Mouse (Mus musculus): ENCODE results near the gene Apc2. TPM values are rescaled to one million over a fixed set of nuclear protein-coding genes. Genes with fewer than 3 reads are reported as not detected.
"Not testable (repeated sequence)": the region's sequence is repeated elsewhere in the genome, so short reads cannot be mapped to it uniquely, and the experiment has no call there.

The Apc2 gene
- polyA plus RNA-seq, 1 experiment from 2014 or later: 5.0 TPM

GRCm38 (mm10) chr10:80341491-80342304, 45.9 kb downstream of the Apc2 start:
- Histone ChIP-seq H3K9me3 (no peaks in the 10 kb centered on the region), H3K4me1 (peaks cover 44% of the 10 kb centered on the region), H3K4me2 (peak overlapping the region; percentile 58), H3K27me3 (replicated peaks) (peaks cover 54% of the 10 kb centered on the region), H3K27ac (no peak overlapping the region), H3K36me3 (no peaks in the 10 kb centered on the region), H3K9ac (no peak overlapping the region), H3K4me3 (replicated peaks) (peak overlapping the region; percentile 30)
- no peak for ATAC-seq (ENCODE audit: insufficient read depth, low FRiP score, low read depth)
- 5% methylated on average over 47 of the region's 47 CpGs for WGBS

GRCm38 (mm10) chr10:80342305-80342748, 46.5 kb downstream of the Apc2 start:
- Histone ChIP-seq H3K27ac (no peak overlapping the region; the same call in 1 of the 2 replicates), H3K4me3 (replicated peaks) (peak overlapping the region; percentile 30), H3K4me1 (peaks cover 47% of the 10 kb centered on the region), H3K27me3 (replicated peaks) (peaks cover 57% of the 10 kb centered on the region), H3K9me3 (no peaks in the 10 kb centered on the region), H3K9ac (no peak overlapping the region), H3K4me2 (peak overlapping the region; percentile 58), H3K36me3 (no peaks in the 10 kb centered on the region)
- peak; percentile 4; the same call in 1 of the 2 replicates for ATAC-seq (ENCODE audit: insufficient read depth, low FRiP score, low read depth)
- 3% methylated on average over 26 of the region's 26 CpGs for WGBS

GRCm38 (mm10) chr10:80342749-80343424, 47.1 kb downstream of the Apc2 start:
- Histone ChIP-seq H3K4me2 (peak overlapping the region; percentile 58), H3K9me3 (no peaks in the 10 kb centered on the region), H3K27ac (peak overlapping the region; percentile 67), H3K4me3 (replicated peaks) (peak overlapping the region; percentile 30), H3K36me3 (no peaks in the 10 kb centered on the region), H3K4me1 (peaks cover 53% of the 10 kb centered on the region), H3K9ac (no peak overlapping the region), H3K27me3 (replicated peaks) (peaks cover 62% of the 10 kb centered on the region)
- ATAC-seq (ENCODE audit: insufficient read depth, low FRiP score, low read depth): peak; percentile 47
- 1% methylated on average over 32 of the region's 33 CpGs for WGBS

- H3K9ac ChIP-seq: no peak overlapping the region
- H3K4me1 ChIP-seq: peaks cover 59% of the 10 kb centered on the region
- H3K27ac ChIP-seq: peak overlapping the region; percentile 67
- no peaks in the 10 kb centered on the region for H3K9me3 ChIP-seq
- H3K27me3 ChIP-seq (replicated peaks): peaks cover 66% of the 10 kb centered on the region
- peak overlapping the region; percentile 30 for H3K4me3 ChIP-seq (replicated peaks)
- 30% methylated on average over 13 of the region's 13 CpGs for WGBS
- H3K4me2 ChIP-seq: peak overlapping the region; percentile 58
- H3K36me3 ChIP-seq: no peaks in the 10 kb centered on the region
- ATAC-seq (ENCODE audit: insufficient read depth, low FRiP score, low read depth): peak; percentile 7; the same call in 1 of the 2 replicates
These were observed 47.7 kb downstream of the Apc2 start for GRCm38 (mm10) chr10:80343425-80343895.

GRCm38 (mm10) chr10:80344131-80344661, 48.4 kb downstream of the Apc2 start:
- Histone ChIP-seq H3K27me3 (replicated peaks) (peaks cover 74% of the 10 kb centered on the region), H3K9ac (no peak overlapping the region), H3K4me1 (peaks cover 66% of the 10 kb centered on the region), H3K36me3 (no peaks in the 10 kb centered on the region), H3K27ac (peak overlapping the region; percentile 69), H3K9me3 (no peaks in the 10 kb centered on the region), H3K4me2 (peak overlapping the region; percentile 44), H3K4me3 (replicated peaks) (peak overlapping the region; percentile 30; the same call in 1 of the 2 replicates)
- ATAC-seq (ENCODE audit: insufficient read depth, low FRiP score, low read depth): peak; percentile 19; the same call in 1 of the 2 replicates
- WGBS: 37% methylated on average over 9 of the region's 9 CpGs

- H3K27ac ChIP-seq: peak overlapping the region; percentile 69
- H3K4me1 ChIP-seq: peaks cover 68% of the 10 kb centered on the region
- H3K36me3 ChIP-seq: no peaks in the 10 kb centered on the region
- 9% methylated on average over 16 of the region's 16 CpGs for WGBS
- peak overlapping the region; percentile 19 for H3K4me3 ChIP-seq (replicated peaks)
- ATAC-seq (ENCODE audit: insufficient read depth, low FRiP score, low read depth): no peak
- no peak overlapping the region for H3K9ac ChIP-seq
- peak overlapping the region; percentile 44 for H3K4me2 ChIP-seq
- H3K9me3 ChIP-seq: no peaks in the 10 kb centered on the region
- H3K27me3 ChIP-seq (replicated peaks): peaks cover 79% of the 10 kb centered on the region
These were observed 49.3 kb downstream of the Apc2 start for GRCm38 (mm10) chr10:80345122-80345521.

GRCm38 (mm10) chr10:80345929-80346328, 50.2 kb downstream of the Apc2 start:
- not testable (repeated sequence) for H3K9ac ChIP-seq; H3K9me3 ChIP-seq; H3K27ac ChIP-seq; H3K4me2 ChIP-seq; ATAC-seq (ENCODE audit: insufficient read depth, low FRiP score, low read depth); H3K4me3 ChIP-seq (replicated peaks); H3K36me3 ChIP-seq
- H3K4me1 ChIP-seq: peaks cover 64% of the 10 kb centered on the region
- peaks cover 75% of the 10 kb centered on the region for H3K27me3 ChIP-seq (replicated peaks)
- WGBS: 78% methylated on average over 6 of the region's 6 CpGs

- Histone ChIP-seq H3K27ac (0 out of 2 replicates have a peak overlapping the region, but pooled peaks have one; percentile 11), H3K4me2 (peak overlapping the region; percentile 73), H3K9me3 (no peaks in the 10 kb centered on the region), H3K36me3 (no peaks in the 10 kb centered on the region), H3K9ac (peak overlapping the region; percentile 32; the same call in 1 of the 2 replicates), H3K4me1 (peaks cover 50% of the 10 kb centered on the region), H3K27me3 (replicated peaks) (peaks cover 71% of the 10 kb centered on the region), H3K4me3 (replicated peaks) (peak overlapping the region; percentile 43)
- ATAC-seq (ENCODE audit: insufficient read depth, low FRiP score, low read depth): no peak
- WGBS: 15% methylated on average over 17 of the region's 17 CpGs
These were observed 51.8 kb downstream of the Apc2 start for GRCm38 (mm10) chr10:80347514-80347967.

GRCm38 (mm10) chr10:80348244-80348781, 52.5 kb downstream of the Apc2 start, which contains the start of gene Adamtsl5:
Adamtsl5 (minus strand) TSS chr10:80348412.
- H3K9ac ChIP-seq: peak within 1 kb of the TSS; percentile 32
- H3K9me3 ChIP-seq: no peaks in the 10 kb centered on the region
- peaks cover 72% of the 10 kb centered on the region for H3K27me3 ChIP-seq (replicated peaks)
- peak within 1 kb of the TSS; percentile 73 for H3K4me2 ChIP-seq
- peaks cover 43% of the 10 kb centered on the region for H3K4me1 ChIP-seq
- peak within 1 kb of the TSS; percentile 61 for H3K27ac ChIP-seq
- no peaks in the 10 kb centered on the region for H3K36me3 ChIP-seq
- H3K4me3 ChIP-seq (replicated peaks): peak within 1 kb of the TSS; percentile 43
- under 1% methylated on average over 40 of the region's 42 CpGs for WGBS
- ATAC-seq (ENCODE audit: insufficient read depth, low FRiP score, low read depth): peak; percentile 24; the same call in 1 of the 2 replicates

GRCm38 (mm10) chr10:80348981-80349380, 53.2 kb downstream of the Apc2 start:
- Histone ChIP-seq H3K4me3 (replicated peaks) (peak overlapping the region; percentile 43), H3K27ac (peak overlapping the region; percentile 61; the same call in 1 of the 2 replicates), H3K4me2 (peak overlapping the region; percentile 73), H3K4me1 (peaks cover 36% of the 10 kb centered on the region), H3K9me3 (no peaks in the 10 kb centered on the region), H3K27me3 (replicated peaks) (peaks cover 66% of the 10 kb centered on the region), H3K9ac (no peak overlapping the region), H3K36me3 (no peaks in the 10 kb centered on the region)
- WGBS: 18% methylated on average over 26 of the region's 26 CpGs
- no peak for ATAC-seq (ENCODE audit: insufficient read depth, low FRiP score, low read depth)

- H3K4me2 ChIP-seq: no peak overlapping the region
- no peaks in the 10 kb centered on the region for H3K36me3 ChIP-seq
- no peak overlapping the region for H3K27ac ChIP-seq
- ATAC-seq (ENCODE audit: insufficient read depth, low FRiP score, low read depth): peak; percentile 76
- H3K27me3 ChIP-seq (replicated peaks): peaks cover 65% of the 10 kb centered on the region
- H3K4me1 ChIP-seq: peaks cover 27% of the 10 kb centered on the region
- no peaks in the 10 kb centered on the region for H3K9me3 ChIP-seq
- no peak overlapping the region for H3K9ac ChIP-seq
- no peak overlapping the region for H3K4me3 ChIP-seq (replicated peaks)
- 4% methylated on average over 7 of the region's 7 CpGs for WGBS
These were observed 54.5 kb downstream of the Apc2 start for GRCm38 (mm10) chr10:80350292-80350691.
